Mouse (Mus musculus) myocyte (in vitro differentiated cells): ENCODE measurements at regions not wholly inside any gene's neighbourhood (a gene's known extent, or its start where the extent isn't known, plus 50 kb on each side); places are given as distances from the start of the nearest gene placed in this dataset.

Experiments
- CEBPB ChIP-seq: IDR thresholded peaks from 2 replicates; pipeline ENCODE4 v1.6.1; 2011; ENCODE audit warnings: mild to moderate bottlenecking, moderate library complexity; ENCODE audit not compliant: poor library complexity, insufficient read depth, severe bottlenecking
- E2F4 ChIP-seq: IDR thresholded peaks from one replicate; pipeline ENCODE4 v1.6.1; 2011; ENCODE audit warnings: mild to moderate bottlenecking, control low read depth, moderate library complexity; ENCODE audit not compliant: insufficient read depth
- MAX ChIP-seq: IDR thresholded peaks from one replicate; pipeline ENCODE4 v1.6.1; 2011; ENCODE audit warnings: low read depth, mild to moderate bottlenecking, control low read depth
- MYOD1 ChIP-seq, 3 experiments: IDR thresholded peaks; one replicate each; pipeline ENCODE4 v1.6.1; 2011; ENCODE audit warnings: control low read depth in 2 of 3, low read depth in 2 of 3, mild to moderate bottlenecking in 2 of 3, moderate library complexity in 1 of 3; ENCODE audit not compliant: insufficient read length in 2 of 3, control insufficient read depth in 1 of 3
- MYOG ChIP-seq, 3 experiments: IDR thresholded peaks; one replicate each; pipeline ENCODE4 v1.6.1; 2011; ENCODE audit warnings: control low read depth in 2 of 3, low read depth in 2 of 3, mild to moderate bottlenecking in 2 of 3; ENCODE audit not compliant: insufficient read length in 2 of 3, control insufficient read depth in 1 of 3, insufficient read depth in 1 of 3
- POLR2A ChIP-seq: IDR thresholded peaks from one replicate; pipeline ENCODE4 v1.6.1; 2011; ENCODE audit warnings: low read depth, mild to moderate bottlenecking, control low read depth, moderate library complexity; ENCODE audit not compliant: insufficient read length
- POLR2AphosphoS2 ChIP-seq: IDR thresholded peaks from one replicate; pipeline ENCODE4 v1.6.1; 2011; ENCODE audit warnings: low read depth, control low read depth; ENCODE audit not compliant: insufficient read length
- REST ChIP-seq: IDR thresholded peaks from one replicate; pipeline ENCODE4 v1.6.1; 2011; ENCODE audit warnings: mild to moderate bottlenecking, control low read depth, moderate library complexity; ENCODE audit not compliant: insufficient read depth, insufficient read length
- SRF ChIP-seq: IDR thresholded peaks from one replicate; pipeline ENCODE4 v1.6.1; 2011; ENCODE audit warnings: low read depth; ENCODE audit not compliant: control insufficient read depth, insufficient read length
- TCF12 ChIP-seq: IDR thresholded peaks from one replicate; pipeline ENCODE4 v1.6.1; 2011; ENCODE audit warnings: mild to moderate bottlenecking, control low read depth; ENCODE audit not compliant: poor library complexity, insufficient read depth, severe bottlenecking
- TCF3 ChIP-seq: IDR thresholded peaks from one replicate; pipeline ENCODE4 v1.6.1; 2011; ENCODE audit warnings: low read depth, control low read depth; ENCODE audit not compliant: insufficient read length
- USF1 ChIP-seq: IDR thresholded peaks from one replicate; pipeline ENCODE4 v1.6.1; 2011; ENCODE audit warnings: low read depth, mild to moderate bottlenecking, control low read depth, moderate library complexity

- TF ChIP-seq POLR2A (no peak), USF1 (peak; percentile 70), REST (no peak), E2F4 (no peak), CEBPB (peak; percentile 79), MYOG (IDR thresholded peaks at IDR 0.05; ENCODE audit: control insufficient read depth in 1 of 3, insufficient read depth in 1 of 3, insufficient read length in 2 of 3, low read depth in 2 of 3) (no peak), MAX (no peak), POLR2AphosphoS2 (no peak), MYOD1 (IDR thresholded peaks at IDR 0.05; ENCODE audit: control insufficient read depth in 1 of 3, insufficient read length in 2 of 3, low read depth in 2 of 3) (no peak), SRF (no peak), TCF12 (no peak), TCF3 (no peak)
These were observed 67.2 kb downstream of the Zfp622 start for GRCm38 (mm10) chr15:26051415-26051814.
